Mouse (Mus musculus) heart, embryonic 10.5 days (tissue): ENCODE results near the gene 8030474K03Rik. TPM values are rescaled to one million over a fixed set of nuclear protein-coding genes. Genes with fewer than 3 reads are reported as not detected.
"Not testable (repeated sequence)": the region's sequence is repeated elsewhere in the genome, so short reads cannot be mapped to it uniquely, and the experiment has no call there.

ENCODE experiments used
- DNase-seq: peaks from one replicate; pipeline ENCODE4 v3.0.0-alpha.2; 2017; ENCODE audit warnings: low spot score
- H3K27ac ChIP-seq: fragments of 300-500 bp; sonication (generic); 2 replicates; pipeline ENCODE4 v1.5.1; 2016; ENCODE audit warnings: mild to moderate bottlenecking
- H3K27me3 ChIP-seq: fragments of 300-500 bp; sonication (generic); 2 replicates; pipeline ENCODE4 v1.6.1; 2016; ENCODE audit warnings: mild to moderate bottlenecking; ENCODE audit not compliant: poor library complexity, insufficient read depth, severe bottlenecking
- H3K36me3 ChIP-seq: fragments of 300-500 bp; sonication (generic); 2 replicates; pipeline ENCODE4 v1.6.1; 2016; ENCODE audit warnings: mild to moderate bottlenecking, moderate library complexity
- H3K4me1 ChIP-seq: fragments of 300-500 bp; sonication (generic); 2 replicates; pipeline ENCODE4 v1.6.1; 2016; ENCODE audit warnings: mild to moderate bottlenecking
- H3K4me3 ChIP-seq: fragments of 300-500 bp; sonication (generic); 2 replicates; pipeline ENCODE4 v1.5.1; 2016; ENCODE audit warnings: mild to moderate bottlenecking, moderate library complexity
- H3K9me3 ChIP-seq: fragments of 300-500 bp; sonication (generic); 2 replicates; pipeline ENCODE4 v1.6.1; 2016; ENCODE audit warnings: mild to moderate bottlenecking, moderate library complexity
- WGBS: fragments of 180-500 bp; shearing (Covaris S2); methylation state at CpG from one replicate; pipeline ENCODE4 v1.1.7; 2016; 5-methylcytosine and 5-hydroxymethylcytosine counted together
- polyA plus RNA-seq: library from polyadenylated mRNA; unstranded; fragments of >200 nt; fragmentation: Nextera tagmentation; extraction: Ambion mirVana; gene quantifications from 2 replicates; pipeline ENCODE4 v1.2.1, GENCODE M21; 2016

The 8030474K03Rik gene
- polyA plus RNA-seq, result 0.21 and 0.32 TPM in 2 replicates

- Histone ChIP-seq H3K27me3 (peaks cover 33% of the 10 kb centered on the region), H3K36me3 (no peaks in the 10 kb centered on the region), H3K27ac (no peak within 1 kb of the TSS), H3K4me1 (no peaks in the 10 kb centered on the region), H3K9me3 (no peaks in the 10 kb centered on the region; the same call in 1 of the 2 replicates), H3K4me3 (no peak within 1 kb of the TSS)
- no peak for DNase-seq
- 85% methylated on average over 35 of the region's 35 CpGs for WGBS
Observed at GRCm38 (mm10) chrX:101794342-101794741, at the start of gene 8030474K03Rik, which contains the start of gene Gm4779. Gene 8030474K03Rik (plus strand): TSS chrX:101794656. Gene Gm4779 (minus strand): TSS chrX:101794423.

- DNase-seq, result no peak
- Histone ChIP-seq H3K4me3 (no peak overlapping the region), H3K27ac (no peak overlapping the region), H3K4me1 (no peaks in the 10 kb centered on the region), H3K27me3 (peaks cover 37% of the 10 kb centered on the region; the same call in 1 of the 2 replicates), H3K36me3 (no peaks in the 10 kb centered on the region), H3K9me3 (no peaks in the 10 kb centered on the region)
- WGBS, result 70% methylated on average over 4 of the region's 4 CpGs
Observed at GRCm38 (mm10) chrX:101750144-101750543, 44.3 kb upstream of the 8030474K03Rik start.

- Histone ChIP-seq H3K27ac (no peak overlapping the region), H3K36me3 (no peaks in the 10 kb centered on the region), H3K4me1 (no peaks in the 10 kb centered on the region), H3K4me3 (no peak overlapping the region), H3K9me3 (no peaks in the 10 kb centered on the region), H3K27me3 (peaks cover 40% of the 10 kb centered on the region; the same call in 1 of the 2 replicates)
- no peak for DNase-seq
- WGBS, result 76% methylated on average over 5 of the region's 5 CpGs
Observed at GRCm38 (mm10) chrX:101754478-101754877, 40.0 kb upstream of the 8030474K03Rik start.

- H3K9me3 ChIP-seq, result no peaks in the 10 kb centered on the region
- peaks cover 33% of the 10 kb centered on the region for H3K27me3 ChIP-seq
- H3K4me1 ChIP-seq, result no peaks in the 10 kb centered on the region
- no peak overlapping the region for H3K4me3 ChIP-seq
- no peaks in the 10 kb centered on the region for H3K36me3 ChIP-seq
- no peak for DNase-seq
- no peak overlapping the region for H3K27ac ChIP-seq
- whole genome bisulfite sequencing, result 78% methylated on average over 5 of the region's 5 CpGs
Observed at GRCm38 (mm10) chrX:101764621-101765020, 29.8 kb upstream of the 8030474K03Rik start.

GRCm38 (mm10) chrX:101765111-101765510, 29.3 kb upstream of the 8030474K03Rik start:
- Histone ChIP-seq H3K27me3 (peaks cover 28% of the 10 kb centered on the region), H3K4me1 (no peaks in the 10 kb centered on the region)
- 80% methylated on average over 4 of the region's 4 CpGs for WGBS

GRCm38 (mm10) chrX:101767280-101767679, 27.2 kb upstream of the 8030474K03Rik start:
- WGBS, result 65% methylated on average over 7 of the region's 7 CpGs
- no peak for DNase-seq

More at GRCm38 (mm10) chrX:101765111-101765510, 29.3 kb upstream of the 8030474K03Rik start:
- no peaks in the 10 kb centered on the region for H3K9me3 ChIP-seq
- H3K27ac ChIP-seq, result no peak overlapping the region
- no peak overlapping the region for H3K4me3 ChIP-seq
- no peaks in the 10 kb centered on the region for H3K36me3 ChIP-seq
- no peak for DNase-seq

GRCm38 (mm10) chrX:101769478-101769877, 25.0 kb upstream of the 8030474K03Rik start:
- H3K27me3 ChIP-seq, result peaks cover 36% of the 10 kb centered on the region
- 61% methylated on average over 2 of the region's 2 CpGs for WGBS
- H3K9me3 ChIP-seq, result no peaks in the 10 kb centered on the region

More at GRCm38 (mm10) chrX:101767280-101767679, 27.2 kb upstream of the 8030474K03Rik start:
- peaks cover 31% of the 10 kb centered on the region for H3K27me3 ChIP-seq
- no peak overlapping the region for H3K4me3 ChIP-seq
- H3K4me1 ChIP-seq, result no peaks in the 10 kb centered on the region
- no peaks in the 10 kb centered on the region for H3K9me3 ChIP-seq
- no peaks in the 10 kb centered on the region for H3K36me3 ChIP-seq
- H3K27ac ChIP-seq, result no peak overlapping the region

GRCm38 (mm10) chrX:101770307-101770706, 24.1 kb upstream of the 8030474K03Rik start:
- H3K27ac ChIP-seq, result no peak overlapping the region
- no peaks in the 10 kb centered on the region for H3K36me3 ChIP-seq
- H3K27me3 ChIP-seq, result peaks cover 40% of the 10 kb centered on the region
- 46% methylated on average over 3 of the region's 3 CpGs for WGBS
- H3K4me1 ChIP-seq, result no peaks in the 10 kb centered on the region
- no peak for DNase-seq
- no peaks in the 10 kb centered on the region for H3K9me3 ChIP-seq
- H3K4me3 ChIP-seq, result no peak overlapping the region

More at GRCm38 (mm10) chrX:101769478-101769877, 25.0 kb upstream of the 8030474K03Rik start:
- Histone ChIP-seq H3K4me3 (no peak overlapping the region), H3K36me3 (no peaks in the 10 kb centered on the region), H3K27ac (no peak overlapping the region), H3K4me1 (no peaks in the 10 kb centered on the region)
- DNase-seq, result no peak

- Histone ChIP-seq H3K9me3 (no peaks in the 10 kb centered on the region), H3K27me3 (peaks cover 35% of the 10 kb centered on the region), H3K27ac (no peak overlapping the region), H3K4me1 (no peaks in the 10 kb centered on the region), H3K36me3 (no peaks in the 10 kb centered on the region), H3K4me3 (no peak overlapping the region)
- DNase-seq, result no peak
- WGBS, result 45% methylated on average over 5 of the region's 5 CpGs
Observed at GRCm38 (mm10) chrX:101772035-101772434, 22.4 kb upstream of the 8030474K03Rik start.

GRCm38 (mm10) chrX:101791551-101791950, 2.9 kb upstream of the 8030474K03Rik start:
- DNase-seq, result no peak
- Histone ChIP-seq H3K4me1 (no peaks in the 10 kb centered on the region), H3K27me3 (peaks cover 38% of the 10 kb centered on the region), H3K27ac (no peak overlapping the region), H3K4me3 (no peak overlapping the region), H3K36me3 (no peaks in the 10 kb centered on the region), H3K9me3 (no peaks in the 10 kb centered on the region; the same call in 1 of the 2 replicates)
- WGBS, result 40% methylated on average over 4 of the region's 4 CpGs

GRCm38 (mm10) chrX:101805512-101805911, 11.1 kb downstream of the 8030474K03Rik start:
- DNase-seq, result no peak
- Histone ChIP-seq H3K4me1 (no peaks in the 10 kb centered on the region), H3K36me3 (no peaks in the 10 kb centered on the region), H3K27ac (no peak overlapping the region), H3K27me3 (peaks cover 10% of the 10 kb centered on the region; the same call in 1 of the 2 replicates), H3K9me3 (no peaks in the 10 kb centered on the region), H3K4me3 (no peak overlapping the region)
- 34% methylated on average over 2 of the region's 2 CpGs for WGBS

- Histone ChIP-seq H3K4me1 (no peaks in the 10 kb centered on the region), H3K9me3 (no peaks in the 10 kb centered on the region), H3K27me3 (peaks cover 7% of the 10 kb centered on the region; the same call in 1 of the 2 replicates), H3K27ac (no peak overlapping the region), H3K36me3 (no peaks in the 10 kb centered on the region), H3K4me3 (no peak overlapping the region)
- no peak for DNase-seq
- WGBS, result 50% methylated on average over 3 of the region's 3 CpGs
Observed at GRCm38 (mm10) chrX:101811750-101812149, 17.3 kb downstream of the 8030474K03Rik start.

GRCm38 (mm10) chrX:101819163-101819562, 24.7 kb downstream of the 8030474K03Rik start:
- WGBS, result 44% methylated on average over 1 of the region's 1 CpGs
- H3K27ac ChIP-seq, result no peak overlapping the region
- no peaks in the 10 kb centered on the region for H3K36me3 ChIP-seq
- peaks cover 28% of the 10 kb centered on the region; the same call in 1 of the 2 replicates for H3K27me3 ChIP-seq
- no peak overlapping the region for H3K4me3 ChIP-seq
- H3K4me1 ChIP-seq, result no peaks in the 10 kb centered on the region
- DNase-seq, result no peak
- no peaks in the 10 kb centered on the region for H3K9me3 ChIP-seq

GRCm38 (mm10) chrX:101819980-101820379, 25.5 kb downstream of the 8030474K03Rik start:
- not testable (repeated sequence) for DNase-seq, H3K4me3 ChIP-seq, H3K27ac ChIP-seq, H3K4me1 ChIP-seq, H3K36me3 ChIP-seq, H3K9me3 ChIP-seq
- H3K27me3 ChIP-seq, result peaks cover 28% of the 10 kb centered on the region; the same call in 1 of the 2 replicates
